Mouse (Mus musculus) kidney, postnatal 4 days (tissue): Measurements from ENCODE around the gene Isy1.
A peak's percentile ranks its signal among the peaks of the same experiment; 100 is the strongest.
"Not testable (repeated sequence)": the region's sequence is repeated elsewhere in the genome, so short reads cannot be mapped to it uniquely, and the experiment has no call there.

Experiments
- DNase-seq, 2 experiments: peaks; one replicate each; pipeline ENCODE4 v3.0.0; 2021; ENCODE audit warnings: mixed read lengths in 2 of 2

Isy1 gene

GRCm38 (mm10) chr6:87775588-87776245, 62.9 kb downstream of the Isy1 start:
- no peak for DNase-seq

GRCm38 (mm10) chr6:87774909-87775308, 63.7 kb downstream of the Isy1 start:
- DNase-seq, result no peak

DNA sequence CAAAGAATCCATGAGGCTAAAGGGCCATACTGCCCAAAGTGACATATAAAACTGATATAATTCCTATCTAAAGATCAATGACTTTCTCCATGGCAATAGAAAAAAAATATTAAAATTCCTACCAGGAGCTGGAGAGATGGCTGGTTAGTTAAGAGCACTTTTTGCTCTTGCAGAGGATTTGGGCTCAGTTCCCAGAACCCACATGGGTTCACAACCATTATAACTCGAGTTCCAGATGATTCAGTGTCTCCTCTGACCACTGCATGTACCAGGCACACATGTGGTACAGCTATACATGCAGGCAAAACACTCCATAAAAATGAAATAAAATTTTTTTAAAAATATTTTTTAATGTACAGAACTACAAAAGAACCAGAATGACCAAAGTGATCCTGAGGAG, 64.1 kb downstream of the Isy1 start:
- DNase-seq, result no peak

- peak; percentile 42 to 58 for DNase-seq
Measured at GRCm38 (mm10) chr6:87770626-87771025, 68.0 kb downstream of the Isy1 start.

GRCm38 (mm10) chr6:87764296-87764695, 74.3 kb downstream of the Isy1 start:
- DNase-seq, result not testable (repeated sequence)
